Mouse (Mus musculus) c-Kit-negative CD71-positive TER-119-positive erythroid progenitor cells, embryonic 14.5 days (primary cell): Measurements from ENCODE around the gene Gm30737.
"Not testable (repeated sequence)": the region's sequence is repeated elsewhere in the genome, so short reads cannot be mapped to it uniquely, and the experiment has no call there.

Experiments
- DNase-seq: peaks from one replicate; pipeline ENCODE4 v3.0.0-alpha.2; 2013; ENCODE audit warnings: low read depth, low spot score

Gene Gm30737

GRCm38 (mm10) chrY:14400410-14400809 lies at the start of gene Gm30737:
Gene Gm30737, plus strand, starts transcription at chrY:14400710.
- not testable (repeated sequence) for DNase-seq
